15 mouse cellular contexts compared by ENCODE assay signal in genomic region chr10:118041068-118041467, GRCm38 (mm10).
"Had no signal": no experiment of that assay in that cellular context is flagged by ENCODE, and none has a peak within 500 bp of the region (broad histone marks: within the 10 kb centered on the region; RNA-seq: fewer than 3 reads in every experiment).

No protein-coding gene starts in this region.

- ATAC-seq: liver, postnatal 0 days; lung, postnatal 0 days; midbrain, embryonic 16.5 days had no signal

- DNase-seq: kidney, adult 11 months; kidney, adult 8-10 months; kidney, postnatal 10 days; kidney, postnatal 36 days; layer of hippocampus, postnatal 36 days; left cerebral cortex, postnatal 4 days; liver, postnatal 0 days; lung, embryonic 14.5 days; retina, postnatal 1 day; right cerebral cortex, postnatal 25 days; spleen, adult 18-20 months; thymus, adult 2 months; thymus, postnatal 36 days had no signal
